Mouse (Mus musculus) kidney, postnatal 36 days (tissue): ENCODE results near the gene Eif3b.

Experiments
- DNase-seq, 2 experiments: peaks; one replicate each; pipeline ENCODE4 v3.0.0; 2021 to 2022; ENCODE audit warnings: mixed read lengths in 2 of 2

Eif3b gene

DNA sequence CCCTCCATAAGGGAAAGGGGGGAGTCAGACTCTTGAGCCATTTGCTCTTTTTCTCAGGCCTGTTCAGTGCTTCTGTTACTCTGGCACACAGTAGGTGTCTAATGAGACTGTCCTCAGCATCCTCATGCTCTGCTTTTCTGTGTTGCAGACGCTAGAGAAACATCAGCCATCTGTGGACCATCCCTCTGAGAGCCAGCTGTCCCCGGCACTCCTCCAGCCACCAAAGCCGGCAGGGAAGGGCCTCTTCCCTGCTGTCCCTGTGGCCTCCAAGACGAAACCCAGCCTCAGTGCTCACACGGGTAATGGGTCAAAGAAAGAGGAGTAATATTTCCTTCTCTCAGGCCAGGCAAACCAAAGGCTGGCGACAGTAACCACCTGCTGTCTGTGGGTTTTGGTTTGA is 72.0 kb downstream of the Eif3b start:
- no peak for DNase-seq

DNA sequence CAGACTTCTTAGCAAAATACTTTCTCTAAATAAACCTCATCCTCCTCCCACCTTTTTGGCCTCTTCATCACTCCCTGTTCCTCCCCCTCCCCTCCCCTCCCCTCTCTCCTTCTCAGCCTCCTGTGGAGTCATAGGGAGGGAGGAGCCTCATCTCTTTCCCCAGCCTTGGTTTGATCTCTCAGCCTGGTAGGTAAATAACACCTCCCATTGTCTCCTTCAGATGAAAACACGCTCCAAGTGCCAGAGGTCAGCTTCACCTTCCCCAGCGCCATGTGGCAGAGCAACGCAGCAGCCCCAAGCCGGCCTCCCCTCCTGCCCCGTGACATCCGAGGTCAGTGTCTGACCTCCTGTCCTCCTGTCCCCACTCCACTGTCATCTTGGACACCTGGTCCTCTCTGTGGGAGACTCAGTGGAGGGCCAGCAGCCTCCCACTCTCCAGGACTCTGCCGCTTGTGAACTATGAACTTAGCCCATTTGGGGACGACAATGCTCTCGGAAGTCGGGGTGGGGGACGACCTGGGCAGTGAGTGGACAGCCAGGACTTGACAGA is 73.6 kb downstream of the Eif3b start:
- DNase-seq, result no peak
